In genomic region chrX:49369404-49369803, GRCm38 (mm10) we compare ENCODE assay signal across 18 mouse cellular contexts.
DNase-seq lines count a peak whose midpoint lies in the region; ATAC-seq lines count a peak whose summit lies in the region.
"Had no signal": no experiment of that assay in that cellular context is flagged by ENCODE, and none has a peak within 500 bp of the region (broad histone marks: within the 10 kb centered on the region; RNA-seq: fewer than 3 reads in every experiment).

No protein-coding gene starts in this region.

- no peak overlapping the region for H3K9ac ChIP-seq in midbrain, embryonic 11.5 days (ENCODE audit: low read length)
- no peak overlapping the region for H3K9ac ChIP-seq in midbrain, embryonic 15.5 days
- H3K9ac ChIP-seq: embryonic facial prominence, embryonic 15.5 days; heart, embryonic 12.5 days had no signal

- ATAC-seq in midbrain, embryonic 11.5 days (ENCODE audit: low FRiP score): 0 out of 2 replicates have a peak, but pooled peaks have one; percentile 16
- no peak for ATAC-seq in midbrain, embryonic 15.5 days (replicated peaks)
- ATAC-seq: forebrain, embryonic 14.5 days had no signal

- DNase-seq in midbrain, embryonic 11.5 days (ENCODE audit: low spot score, missing footprints): no peak
- DNase-seq in ZHBTc4 (ENCODE audit: low read depth, low spot score): peak; percentile 2
- DNase-seq in adrenal gland, adult 8-10 months: peak; percentile 66
- DNase-seq in adrenal gland, postnatal 36 days: peak; percentile 54 to 60
- DNase-seq in heart, postnatal 4 days: no peak
- DNase-seq in T-cell, adult 2 months (ENCODE audit: low spot score): no peak
- DNase-seq in lung, postnatal 25 days (ENCODE audit: low spot score): no peak
- DNase-seq: cerebellum, adult 2 months; cerebellum, postnatal 14 days; embryo, embryonic 11 days; gastrocnemius, adult 2 months; gastrocnemius, postnatal 25 days had no signal

- no peaks in the 10 kb centered on the region for H3K36me3 ChIP-seq in midbrain, embryonic 11.5 days (ENCODE audit: control insufficient read depth, insufficient read depth, low read length)
- no peaks in the 10 kb centered on the region for H3K36me3 ChIP-seq in midbrain, embryonic 15.5 days (replicated peaks)
- H3K36me3 ChIP-seq: embryonic facial prominence, embryonic 15.5 days; forebrain, embryonic 10.5 days; heart, embryonic 12.5 days had no signal

- no peaks in the 10 kb centered on the region for H3K27me3 ChIP-seq in midbrain, embryonic 11.5 days (ENCODE audit: control insufficient read depth, insufficient read depth, low read length)
- no peaks in the 10 kb centered on the region for H3K27me3 ChIP-seq in midbrain, embryonic 15.5 days (replicated peaks)
- H3K27me3 ChIP-seq: embryonic facial prominence, embryonic 15.5 days; heart, embryonic 12.5 days had no signal

- no peaks in the 10 kb centered on the region for H3K9me3 ChIP-seq in midbrain, embryonic 11.5 days (ENCODE audit: control insufficient read depth, low read length)
- no peaks in the 10 kb centered on the region for H3K9me3 ChIP-seq in midbrain, embryonic 15.5 days
- H3K9me3 ChIP-seq: embryonic facial prominence, embryonic 15.5 days; forebrain, embryonic 10.5 days; heart, embryonic 12.5 days had no signal

- H3K27ac ChIP-seq in midbrain, embryonic 11.5 days (ENCODE audit: low read depth, low read length): no peak overlapping the region
- no peak overlapping the region for H3K27ac ChIP-seq in midbrain, embryonic 15.5 days
- H3K27ac ChIP-seq: embryonic facial prominence, embryonic 15.5 days; forebrain, embryonic 10.5 days; gastrocnemius, adult 2 months had no signal

- H3K4me2 ChIP-seq in midbrain, embryonic 11.5 days: no peak overlapping the region
- H3K4me2 ChIP-seq in midbrain, embryonic 15.5 days: no peak overlapping the region
- H3K4me2 ChIP-seq: embryonic facial prominence, embryonic 15.5 days; heart, embryonic 12.5 days had no signal

- H3K4me3 ChIP-seq in midbrain, embryonic 11.5 days (ENCODE audit: low read depth, low read length): no peak overlapping the region
- H3K4me3 ChIP-seq in midbrain, embryonic 15.5 days: no peak overlapping the region
- H3K4me3 ChIP-seq: embryonic facial prominence, embryonic 15.5 days; erythroblast, embryonic 14.5 days; forebrain, embryonic 10.5 days; gastrocnemius, adult 2 months; heart, embryonic 12.5 days had no signal

- 60% methylated on average over 9 of the region's 9 CpGs for WGBS in midbrain, embryonic 11.5 days
- 55% methylated on average over 9 of the region's 9 CpGs for WGBS in midbrain, embryonic 15.5 days

- no peaks in the 10 kb centered on the region for H3K4me1 ChIP-seq in midbrain, embryonic 11.5 days (ENCODE audit: control insufficient read depth, insufficient read depth, low read length)
- no peaks in the 10 kb centered on the region for H3K4me1 ChIP-seq in midbrain, embryonic 15.5 days
- H3K4me1 ChIP-seq: embryonic facial prominence, embryonic 15.5 days; forebrain, embryonic 10.5 days; heart, embryonic 12.5 days had no signal

Comparison
In these comparisons a context has a peak if more than half of its experiments do, and no peak if none do; other contexts are left out.
1. DNase-seq: peak in ZHBTc4 (single experiment), adrenal gland, adult 8-10 months (single experiment) and adrenal gland, postnatal 36 days (2 of 2); none in midbrain, embryonic 11.5 days (single experiment), heart, postnatal 4 days (single experiment), T-cell, adult 2 months (single experiment) and lung, postnatal 25 days (single experiment).